Mouse (Mus musculus) limb, embryonic 15.5 days (tissue): ENCODE data around the gene B3gat2. TPM values are rescaled to one million over a fixed set of nuclear protein-coding genes. Genes with fewer than 3 reads are reported as not detected.

Experiments used
- ATAC-seq: fragments of 200-750 bp; cut with Nextera tagmentation; 2 replicates; pipeline ENCODE4 v1.8.0; 2017; ENCODE audit warnings: low read depth, moderate TSS enrichment; ENCODE audit not compliant: insufficient number of reproducible peaks, low FRiP score, low TSS enrichment
- H3K27ac ChIP-seq: fragments of 300-500 bp; sonication (generic); 2 replicates; pipeline ENCODE4 v1.5.1; 2015; ENCODE audit warnings: moderate library complexity, mild to moderate bottlenecking, inconsistent platforms
- H3K27me3 ChIP-seq: fragments of 300-500 bp; sonication (generic); 2 replicates; pipeline ENCODE4 v1.6.1; 2015; ENCODE audit warnings: inconsistent platforms
- H3K36me3 ChIP-seq: fragments of 300-500 bp; sonication (generic); 2 replicates; pipeline ENCODE4 v1.6.1; 2015; ENCODE audit warnings: inconsistent platforms
- H3K4me1 ChIP-seq: fragments of 300-500 bp; sonication (generic); 2 replicates; pipeline ENCODE4 v1.6.1; 2015; ENCODE audit warnings: inconsistent platforms
- H3K4me2 ChIP-seq: fragments of 300-500 bp; sonication (generic); 2 replicates; pipeline ENCODE4 v1.6.1; 2015; ENCODE audit warnings: mild to moderate bottlenecking, inconsistent platforms
- H3K4me3 ChIP-seq: fragments of 300-500 bp; sonication (generic); 2 replicates; pipeline ENCODE4 v1.5.1; 2015; ENCODE audit warnings: mild to moderate bottlenecking, inconsistent platforms
- H3K9ac ChIP-seq: fragments of 300-500 bp; sonication (generic); 2 replicates; pipeline ENCODE4 v1.6.1; 2015; ENCODE audit warnings: inconsistent platforms
- H3K9me3 ChIP-seq: fragments of 300-500 bp; sonication (generic); 2 replicates; pipeline ENCODE4 v1.6.1; 2016; ENCODE audit warnings: inconsistent platforms
- WGBS: fragments of 180-500 bp; shearing (Covaris S2); methylation state at CpG from one replicate; pipeline ENCODE4 v1.1.7; 2015; 5-methylcytosine and 5-hydroxymethylcytosine counted together
- polyA plus RNA-seq: library from polyadenylated mRNA; unstranded; fragments of >200 nt; fragmentation: Nextera tagmentation; extraction: Ambion mirVana; gene quantifications from 2 replicates; pipeline ENCODE4 v1.2.1, GENCODE M21; 2015

B3gat2 gene
- polyA plus RNA-seq, 1 experiment from 2014 or later = 0.96 TPM

GRCm38 (mm10) chr1:23762782-23763630 lies 1.5 kb downstream of the B3gat2 start:
- WGBS = 1% methylated on average over 65 of the region's 65 CpGs
- Histone ChIP-seq H3K9me3 (no peaks in the 10 kb centered on the region), H3K27ac (no peak overlapping the region), H3K27me3 (peaks cover 48% of the 10 kb centered on the region), H3K36me3 (no peaks in the 10 kb centered on the region), H3K4me2 (peak overlapping the region; percentile 98), H3K9ac (peak overlapping the region; percentile 31; the same call in 1 of the 2 replicates), H3K4me1 (peaks cover 25% of the 10 kb centered on the region), H3K4me3 (peak overlapping the region; percentile 57)
- ATAC-seq = peak; percentile 76

GRCm38 (mm10) chr1:23763726-23764125 lies 2.2 kb downstream of the B3gat2 start:
- Histone ChIP-seq H3K4me2 (peak overlapping the region; percentile 98; the same call in 1 of the 2 replicates), H3K9me3 (no peaks in the 10 kb centered on the region), H3K9ac (no peak overlapping the region), H3K4me3 (0 out of 2 replicates have a peak overlapping the region, but pooled peaks have one; percentile 57), H3K27me3 (peaks cover 48% of the 10 kb centered on the region), H3K27ac (no peak overlapping the region), H3K36me3 (no peaks in the 10 kb centered on the region), H3K4me1 (peaks cover 25% of the 10 kb centered on the region)
- whole genome bisulfite sequencing = 2% methylated on average over 7 of the region's 7 CpGs
- ATAC-seq = no peak

GRCm38 (mm10) chr1:23764710-23765109 lies 3.2 kb downstream of the B3gat2 start:
- ATAC-seq = no peak
- Histone ChIP-seq H3K4me2 (no peak overlapping the region), H3K9ac (no peak overlapping the region), H3K27me3 (peaks cover 40% of the 10 kb centered on the region), H3K27ac (no peak overlapping the region), H3K36me3 (no peaks in the 10 kb centered on the region), H3K4me3 (no peak overlapping the region), H3K9me3 (no peaks in the 10 kb centered on the region), H3K4me1 (peaks cover 25% of the 10 kb centered on the region)
- WGBS = 47% methylated on average over 4 of the region's 4 CpGs

DNA sequence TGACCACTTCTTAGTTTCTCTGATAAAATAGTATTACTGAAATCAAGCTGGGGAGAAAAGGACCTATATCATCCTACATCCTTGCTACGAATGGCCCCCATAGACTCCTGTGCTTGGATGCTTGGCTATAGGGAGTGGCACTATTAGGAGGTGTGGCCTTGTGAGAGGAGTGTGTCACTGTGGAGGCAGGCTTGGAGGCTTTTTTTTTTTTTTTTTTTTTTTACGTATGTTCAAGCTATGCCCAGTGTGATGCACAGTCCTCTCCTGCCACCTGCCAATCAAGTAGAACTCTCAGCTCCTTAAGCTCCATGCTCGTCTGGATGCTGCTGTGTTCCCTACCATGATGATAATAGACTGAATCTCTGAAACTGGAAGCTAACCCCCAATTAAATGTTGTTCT lies 11.5 kb downstream of the B3gat2 start:
- no peak for ATAC-seq
- Histone ChIP-seq H3K36me3 (no peaks in the 10 kb centered on the region), H3K27me3 (no peaks in the 10 kb centered on the region), H3K9ac (no peak overlapping the region), H3K4me2 (no peak overlapping the region), H3K4me1 (no peaks in the 10 kb centered on the region), H3K27ac (no peak overlapping the region), H3K4me3 (no peak overlapping the region), H3K9me3 (no peaks in the 10 kb centered on the region)
- 58% methylated on average over 3 of the region's 3 CpGs for WGBS

- Histone ChIP-seq H3K27me3 (no peaks in the 10 kb centered on the region), H3K4me1 (no peaks in the 10 kb centered on the region), H3K36me3 (no peaks in the 10 kb centered on the region), H3K9me3 (no peaks in the 10 kb centered on the region), H3K9ac (no peak overlapping the region), H3K4me2 (no peak overlapping the region), H3K4me3 (no peak overlapping the region), H3K27ac (no peak overlapping the region)
- no peak for ATAC-seq
- WGBS = 45% methylated on average over 11 of the region's 11 CpGs
Observed at GRCm38 (mm10) chr1:23792737-23793533, 31.4 kb downstream of the B3gat2 start.

GRCm38 (mm10) chr1:23798306-23798705 lies 36.8 kb downstream of the B3gat2 start:
- 92% methylated on average over 9 of the region's 9 CpGs for WGBS
- Histone ChIP-seq H3K36me3 (no peaks in the 10 kb centered on the region), H3K4me1 (no peaks in the 10 kb centered on the region), H3K9me3 (no peaks in the 10 kb centered on the region), H3K9ac (no peak overlapping the region), H3K4me3 (no peak overlapping the region), H3K27ac (no peak overlapping the region), H3K4me2 (no peak overlapping the region), H3K27me3 (no peaks in the 10 kb centered on the region)
- ATAC-seq = no peak

- Histone ChIP-seq H3K9ac (no peak overlapping the region), H3K4me3 (no peak overlapping the region), H3K4me1 (no peaks in the 10 kb centered on the region), H3K9me3 (no peaks in the 10 kb centered on the region), H3K4me2 (no peak overlapping the region), H3K36me3 (no peaks in the 10 kb centered on the region), H3K27me3 (no peaks in the 10 kb centered on the region), H3K27ac (no peak overlapping the region)
- ATAC-seq = no peak
- 51% methylated on average over 5 of the region's 5 CpGs for WGBS
Observed at GRCm38 (mm10) chr1:23821615-23822014, 60.1 kb downstream of the B3gat2 start.

- Histone ChIP-seq H3K36me3 (no peaks in the 10 kb centered on the region), H3K27ac (no peak overlapping the region), H3K4me2 (no peak overlapping the region), H3K4me3 (no peak overlapping the region), H3K9me3 (no peaks in the 10 kb centered on the region), H3K27me3 (no peaks in the 10 kb centered on the region), H3K9ac (no peak overlapping the region), H3K4me1 (no peaks in the 10 kb centered on the region)
- WGBS = 35% methylated on average over 13 of the region's 13 CpGs
- no peak for ATAC-seq
Observed at GRCm38 (mm10) chr1:23826887-23827758, 65.6 kb downstream of the B3gat2 start.

DNA sequence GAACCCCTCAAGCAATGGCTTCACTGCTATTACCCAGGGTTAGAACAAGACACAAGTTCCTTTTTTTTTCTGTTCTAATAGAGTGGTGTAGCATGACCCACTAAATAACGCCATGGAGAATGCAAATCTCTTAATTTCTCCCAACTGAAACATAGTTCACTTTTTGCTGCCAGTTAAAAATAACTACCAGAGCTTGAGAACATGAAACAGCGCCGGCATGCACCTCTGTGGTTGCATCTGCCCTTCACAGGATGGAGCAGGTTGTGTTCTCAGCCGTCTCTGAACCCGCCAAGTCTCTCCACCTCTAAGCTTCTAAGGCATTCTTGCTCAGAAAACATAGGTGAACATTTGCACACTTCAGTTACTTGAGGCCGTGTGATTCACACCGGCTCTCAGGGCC lies 72.7 kb downstream of the B3gat2 start:
- no peaks in the 10 kb centered on the region for H3K27me3 ChIP-seq
- H3K4me3 ChIP-seq = no peak overlapping the region
- no peaks in the 10 kb centered on the region for H3K4me1 ChIP-seq
- no peak for ATAC-seq
- H3K36me3 ChIP-seq = no peaks in the 10 kb centered on the region
- no peaks in the 10 kb centered on the region for H3K9me3 ChIP-seq
- WGBS = 75% methylated on average over 7 of the region's 7 CpGs
- no peak overlapping the region for H3K9ac ChIP-seq
- no peak overlapping the region for H3K27ac ChIP-seq
- no peak overlapping the region for H3K4me2 ChIP-seq

GRCm38 (mm10) chr1:23834819-23835218 lies 73.3 kb downstream of the B3gat2 start:
- Histone ChIP-seq H3K36me3 (no peaks in the 10 kb centered on the region), H3K4me1 (no peaks in the 10 kb centered on the region), H3K9me3 (no peaks in the 10 kb centered on the region), H3K27ac (no peak overlapping the region), H3K9ac (no peak overlapping the region), H3K4me2 (no peak overlapping the region), H3K27me3 (no peaks in the 10 kb centered on the region), H3K4me3 (no peak overlapping the region)
- 63% methylated on average over 9 of the region's 9 CpGs for WGBS
- ATAC-seq = no peak

DNA sequence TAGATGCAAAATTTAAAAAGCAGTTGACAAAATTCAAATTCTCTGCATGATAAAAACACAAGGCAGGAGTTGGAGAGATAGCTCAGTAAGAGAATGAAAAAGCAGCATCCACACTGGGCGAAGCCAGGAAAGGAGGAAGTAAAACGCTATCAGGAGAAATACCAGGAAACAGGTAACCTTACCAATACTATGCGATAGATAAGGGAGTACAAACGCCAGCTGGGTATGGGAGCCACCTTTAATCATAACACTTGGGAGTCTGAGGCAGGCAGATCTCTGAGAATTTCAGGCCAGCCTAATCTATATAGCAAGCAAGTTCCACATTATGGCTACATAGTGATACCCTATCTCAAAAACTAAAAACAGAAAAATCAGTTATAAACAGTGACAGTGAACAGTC lies 75.1 kb downstream of the B3gat2 start:
- no peaks in the 10 kb centered on the region for H3K27me3 ChIP-seq
- H3K27ac ChIP-seq = no peak overlapping the region
- H3K4me3 ChIP-seq = no peak overlapping the region
- no peaks in the 10 kb centered on the region for H3K9me3 ChIP-seq
- 89% methylated on average over 4 of the region's 4 CpGs for WGBS
- no peak overlapping the region for H3K4me2 ChIP-seq
- no peak overlapping the region for H3K9ac ChIP-seq
- H3K36me3 ChIP-seq = no peaks in the 10 kb centered on the region
- H3K4me1 ChIP-seq = no peaks in the 10 kb centered on the region
- ATAC-seq = no peak
